Mouse (Mus musculus) lung, embryonic 14.5 days (tissue): ENCODE results near the gene Gm10961. TPM values are rescaled to one million over a fixed set of nuclear protein-coding genes. Genes with fewer than 3 reads are reported as not detected.

Experiments
- ATAC-seq: fragments of 200-750 bp; cut with Nextera tagmentation; 2 replicates; pipeline ENCODE4 v1.8.0; 2017; ENCODE audit warnings: mild to moderate bottlenecking, moderate TSS enrichment, moderate library complexity; ENCODE audit not compliant: insufficient read depth
- DNase-seq: peaks from one replicate; pipeline ENCODE4 v3.0.0-alpha.2; 2015
- H3K27ac ChIP-seq: fragments of 300-500 bp; sonication (generic); 2 replicates; pipeline ENCODE4 v1.5.1; 2014; ENCODE audit warnings: low read depth, mild to moderate bottlenecking, moderate library complexity
- H3K27me3 ChIP-seq: fragments of 300-500 bp; sonication (generic); 2 replicates; pipeline ENCODE4 v1.6.1; 2014; ENCODE audit warnings: low read length, control low read depth; ENCODE audit not compliant: insufficient read depth
- H3K36me3 ChIP-seq: fragments of 300-500 bp; sonication (generic); 2 replicates; pipeline ENCODE4 v1.6.1; 2014; ENCODE audit warnings: control low read depth; ENCODE audit not compliant: insufficient read depth
- H3K4me1 ChIP-seq: fragments of 300-500 bp; sonication (generic); 2 replicates; pipeline ENCODE4 v1.6.1; 2014; ENCODE audit warnings: antibody characterized with exemption, control low read depth; ENCODE audit not compliant: insufficient read depth
- H3K4me2 ChIP-seq: fragments of 300-500 bp; sonication (generic); 2 replicates; pipeline ENCODE4 v1.6.1; 2014; ENCODE audit warnings: mild to moderate bottlenecking
- H3K4me3 ChIP-seq: fragments of 300-500 bp; sonication (generic); 2 replicates; pipeline ENCODE4 v1.5.1; 2014; ENCODE audit warnings: low read depth, low read length
- H3K9ac ChIP-seq: fragments of 300-500 bp; sonication (generic); 2 replicates; pipeline ENCODE4 v1.6.1; 2014
- H3K9me3 ChIP-seq: fragments of 300-500 bp; sonication (generic); 2 replicates; pipeline ENCODE4 v1.6.1; 2016; ENCODE audit warnings: low read depth, low read length, control low read depth
- CTCF ChIP-seq: IDR thresholded peaks from 2 replicates; pipeline ENCODE4 v1.5.1; 2016; ENCODE audit warnings: antibody characterized with exemption, low read depth
- WGBS: fragments of 180-500 bp; shearing (Covaris S2); extraction: QIAGEN DNeasy Blood & Tissue Kit; methylation state at CpG from one replicate; pipeline ENCODE4 v1.1.7; 2014; 5-methylcytosine and 5-hydroxymethylcytosine counted together
- polyA plus RNA-seq: library from polyadenylated mRNA; unstranded; fragments of >200 nt; fragmentation: Nextera tagmentation; extraction: Ambion mirVana; gene quantifications from 2 replicates; pipeline ENCODE4 v1.2.1, GENCODE M21; 2014

Gm10961 gene
- polyA plus RNA-seq, 1 experiment from 2014 or later, result not detected

DNA sequence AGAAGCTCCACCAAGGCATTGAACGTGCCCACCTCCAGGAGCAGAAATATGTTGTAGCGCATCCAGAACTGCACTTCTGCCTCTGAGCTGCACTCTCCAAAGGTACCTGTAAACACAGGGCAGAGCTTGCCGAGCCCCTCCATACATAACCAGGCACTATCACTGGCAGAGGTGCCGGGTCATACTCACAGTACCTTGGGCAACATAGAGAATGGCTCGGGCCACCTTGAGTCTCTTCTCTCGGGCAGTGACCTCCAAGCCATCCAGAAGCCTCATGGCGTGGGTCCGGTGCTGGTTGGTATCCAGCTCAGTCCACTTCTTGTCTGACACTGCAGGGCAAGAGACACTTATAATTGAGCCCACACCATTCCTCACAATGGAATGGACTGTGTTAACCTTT lies 4.4 kb upstream of the Gm10961 start:
- no peak overlapping the region for H3K4me2 ChIP-seq
- peaks cover 72% of the 10 kb centered on the region for H3K36me3 ChIP-seq
- no peaks in the 10 kb centered on the region for H3K9me3 ChIP-seq
- ATAC-seq (no peak), DNase-seq (no peak)
- no peak for TF ChIP-seq CTCF
- no peak overlapping the region for H3K27ac ChIP-seq
- no peaks in the 10 kb centered on the region; the same call in 1 of the 2 replicates for H3K4me1 ChIP-seq
- no peak overlapping the region for H3K4me3 ChIP-seq
- H3K9ac ChIP-seq, result no peak overlapping the region
- 93% methylated on average over 8 of the region's 8 CpGs for WGBS
- no peaks in the 10 kb centered on the region for H3K27me3 ChIP-seq

- Histone ChIP-seq H3K4me2 (no peak overlapping the region), H3K27ac (no peak overlapping the region), H3K9me3 (no peaks in the 10 kb centered on the region), H3K9ac (no peak overlapping the region), H3K27me3 (no peaks in the 10 kb centered on the region), H3K36me3 (peaks cover 63% of the 10 kb centered on the region), H3K4me3 (no peak overlapping the region), H3K4me1 (no peaks in the 10 kb centered on the region; the same call in 1 of the 2 replicates)
- no peak for TF ChIP-seq CTCF
- ATAC-seq (no peak), DNase-seq (no peak)
- WGBS, result 91% methylated on average over 7 of the region's 7 CpGs
Observed at GRCm38 (mm10) chr3:107627641-107628040, 3.5 kb upstream of the Gm10961 start.

DNA sequence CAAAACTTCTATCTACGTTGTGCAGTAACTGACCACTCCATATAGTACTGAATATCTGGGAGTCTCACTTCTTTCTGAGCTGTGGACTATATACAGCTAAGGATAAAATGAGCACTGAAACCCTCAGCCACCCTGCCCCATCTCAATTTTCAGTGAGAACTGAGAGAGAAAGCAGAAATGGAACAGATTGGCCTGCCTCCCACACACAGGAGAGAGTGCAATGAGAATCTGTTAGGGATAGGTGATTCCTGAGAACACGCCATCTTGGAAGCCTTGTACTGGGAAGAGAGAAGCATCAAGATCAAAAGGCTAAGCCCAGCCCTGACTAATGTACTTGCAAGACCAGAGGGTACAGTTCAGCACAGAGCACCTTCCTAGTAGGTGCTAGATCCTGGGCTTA lies 2.6 kb upstream of the Gm10961 start:
- H3K4me1 ChIP-seq, result no peaks in the 10 kb centered on the region; the same call in 1 of the 2 replicates
- no peak overlapping the region for H3K4me2 ChIP-seq
- 95% methylated on average over 2 of the region's 2 CpGs for WGBS
- no peaks in the 10 kb centered on the region for H3K27me3 ChIP-seq
- no peak for DNase-seq
- TF ChIP-seq CTCF, result no peak
- H3K9ac ChIP-seq, result no peak overlapping the region
- H3K9me3 ChIP-seq, result no peaks in the 10 kb centered on the region
- no peak for ATAC-seq
- no peak overlapping the region for H3K27ac ChIP-seq
- peaks cover 54% of the 10 kb centered on the region for H3K36me3 ChIP-seq
- no peak overlapping the region for H3K4me3 ChIP-seq

DNA sequence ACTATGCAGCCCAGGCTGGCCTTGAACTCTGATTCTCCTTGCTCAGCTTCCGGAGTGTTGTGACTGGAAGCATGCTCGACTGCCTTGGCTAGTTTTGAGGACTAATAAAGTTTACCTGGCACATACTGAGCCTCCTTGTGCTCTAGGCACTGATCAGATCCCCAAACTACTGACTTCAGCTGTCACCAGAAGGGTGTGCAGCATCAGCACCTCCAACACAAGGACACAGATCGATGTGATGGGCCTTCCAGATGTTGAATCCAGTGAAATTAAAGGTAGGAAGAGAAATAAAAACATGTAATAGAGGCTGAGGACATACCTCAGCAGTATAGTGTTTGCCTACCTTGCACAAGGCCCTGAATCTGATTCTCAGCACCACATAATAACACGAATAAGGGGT lies 1.7 kb upstream of the Gm10961 start:
- DNase-seq (no peak), ATAC-seq (no peak)
- H3K4me2 ChIP-seq, result no peak overlapping the region
- no peaks in the 10 kb centered on the region; the same call in 1 of the 2 replicates for H3K4me1 ChIP-seq
- 90% methylated on average over 4 of the region's 4 CpGs for WGBS
- H3K27me3 ChIP-seq, result no peaks in the 10 kb centered on the region
- H3K36me3 ChIP-seq, result peaks cover 47% of the 10 kb centered on the region
- no peak for TF ChIP-seq CTCF
- no peaks in the 10 kb centered on the region for H3K9me3 ChIP-seq
- H3K4me3 ChIP-seq, result no peak overlapping the region
- no peak overlapping the region for H3K27ac ChIP-seq
- no peak overlapping the region for H3K9ac ChIP-seq

DNA sequence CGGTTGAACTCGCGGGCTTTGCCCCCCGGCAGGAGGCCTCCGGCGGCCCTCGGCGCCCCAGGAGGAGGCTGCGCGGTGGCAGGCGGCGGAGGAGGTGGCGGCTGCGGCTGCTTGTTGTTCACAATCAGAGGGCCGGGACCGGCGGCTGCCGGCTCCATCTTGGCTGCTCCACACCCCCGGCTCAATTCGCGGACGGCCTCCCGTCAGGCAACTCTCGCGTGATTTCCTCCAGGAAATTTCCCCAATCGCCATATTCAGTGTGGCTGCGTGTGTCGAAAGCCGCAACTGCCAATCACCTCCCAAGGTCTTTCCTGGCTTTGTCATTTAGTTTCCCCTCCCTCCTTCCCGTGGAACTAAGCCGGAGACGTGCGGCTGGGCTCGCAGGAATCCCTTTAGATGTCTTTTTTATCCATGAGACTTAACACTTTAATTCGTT lies 419 bp downstream of the Gm10961 start, which contains the start of gene Strip1:
Gene Strip1, minus strand, starts transcription at position 172 of the 436 bp plus-strand sequence.
- H3K36me3 ChIP-seq, result peaks cover 26% of the 10 kb centered on the region
- H3K27ac ChIP-seq, result peak within 1 kb of the TSS; percentile 90
- H3K4me1 ChIP-seq, result no peaks in the 10 kb centered on the region; the same call in 1 of the 2 replicates
- peak; percentile 96 for ATAC-seq
- peak within 1 kb of the TSS; percentile 95 for H3K9ac ChIP-seq
- no peak for TF ChIP-seq CTCF
- under 1% methylated on average over 35 of the region's 35 CpGs for WGBS
- H3K4me2 ChIP-seq, result peak within 1 kb of the TSS; percentile 83
- no peaks in the 10 kb centered on the region for H3K27me3 ChIP-seq
- H3K4me3 ChIP-seq, result peak within 1 kb of the TSS; percentile 98
- peak; percentile 98 for DNase-seq
- no peaks in the 10 kb centered on the region for H3K9me3 ChIP-seq

- WGBS, result 86% methylated on average over 4 of the region's 4 CpGs
Observed at GRCm38 (mm10) chr3:107632786-107633185, 1.7 kb downstream of the Gm10961 start.

GRCm38 (mm10) chr3:107633906-107634305 lies 2.8 kb downstream of the Gm10961 start:
- DNase-seq (no peak), ATAC-seq (no peak)
- no peak overlapping the region for H3K9ac ChIP-seq
- TF ChIP-seq CTCF, result no peak
- H3K4me2 ChIP-seq, result no peak overlapping the region
- no peaks in the 10 kb centered on the region; the same call in 1 of the 2 replicates for H3K4me1 ChIP-seq
- no peaks in the 10 kb centered on the region for H3K27me3 ChIP-seq
- WGBS, result 89% methylated on average over 9 of the region's 9 CpGs
- no peaks in the 10 kb centered on the region for H3K9me3 ChIP-seq
- peaks cover 9% of the 10 kb centered on the region for H3K36me3 ChIP-seq
- H3K4me3 ChIP-seq, result no peak overlapping the region
- H3K27ac ChIP-seq, result no peak overlapping the region

More at GRCm38 (mm10) chr3:107632786-107633185, 1.7 kb downstream of the Gm10961 start:
- H3K4me2 ChIP-seq, result no peak overlapping the region
- no peak for TF ChIP-seq CTCF
- H3K4me3 ChIP-seq, result no peak overlapping the region
- no peaks in the 10 kb centered on the region; the same call in 1 of the 2 replicates for H3K4me1 ChIP-seq
- no peak overlapping the region for H3K27ac ChIP-seq
- no peak for ATAC-seq
- H3K36me3 ChIP-seq, result peaks cover 14% of the 10 kb centered on the region
- no peaks in the 10 kb centered on the region for H3K9me3 ChIP-seq
- H3K27me3 ChIP-seq, result no peaks in the 10 kb centered on the region
- no peak for DNase-seq
- no peak overlapping the region for H3K9ac ChIP-seq
